Mouse (Mus musculus) embryonic facial prominence, embryonic 14.5 days (tissue): ENCODE data around the gene Inhbc. TPM values are rescaled to one million over a fixed set of nuclear protein-coding genes. Genes with fewer than 3 reads are reported as not detected.

ENCODE experiments used
- ATAC-seq: fragments of 200-750 bp; cut with Nextera tagmentation; 2 replicates; pipeline ENCODE4 v1.8.0; 2017; ENCODE audit warnings: low read depth, moderate number of reproducible peaks, moderate TSS enrichment
- DNase-seq: peaks from one replicate; pipeline ENCODE4 v3.0.0-alpha.2; 2015; ENCODE audit warnings: low spot score
- H3K27ac ChIP-seq: fragments of 300-500 bp; sonication (generic); replicated peaks from 2 replicates; pipeline ENCODE4 v1.5.1; 2014; ENCODE audit warnings: low read depth, mild to moderate bottlenecking, low read length, moderate library complexity
- H3K27me3 ChIP-seq: fragments of 300-500 bp; sonication (generic); replicated peaks from 2 replicates; pipeline ENCODE4 v1.6.1; 2014; ENCODE audit warnings: low read length; ENCODE audit not compliant: control insufficient read depth, insufficient read depth
- H3K36me3 ChIP-seq: fragments of 300-500 bp; sonication (generic); 2 replicates; pipeline ENCODE4 v1.6.1; 2014; ENCODE audit warnings: low read length, mixed read lengths; ENCODE audit not compliant: control insufficient read depth, insufficient read depth
- H3K4me1 ChIP-seq: fragments of 300-500 bp; sonication (generic); 2 replicates; pipeline ENCODE4 v1.6.1; 2014; ENCODE audit warnings: antibody characterized with exemption, low read length; ENCODE audit not compliant: control insufficient read depth, insufficient read depth
- H3K4me2 ChIP-seq: fragments of 300-500 bp; sonication (generic); 2 replicates; pipeline ENCODE4 v1.6.1; 2014; ENCODE audit warnings: low read depth, mild to moderate bottlenecking, low read length, moderate library complexity, mixed read lengths
- H3K4me3 ChIP-seq: fragments of 300-500 bp; sonication (generic); 2 replicates; pipeline ENCODE4 v1.5.1; 2014; ENCODE audit warnings: low read depth, mild to moderate bottlenecking, low read length
- H3K9ac ChIP-seq: fragments of 300-500 bp; sonication (generic); 2 replicates; pipeline ENCODE4 v1.6.1; 2014; ENCODE audit warnings: low read depth, mild to moderate bottlenecking, low read length, moderate library complexity, mixed read lengths
- H3K9me3 ChIP-seq: fragments of 300-500 bp; sonication (generic); 2 replicates; pipeline ENCODE4 v1.6.1; 2016; ENCODE audit warnings: low read length; ENCODE audit not compliant: control insufficient read depth
- WGBS: fragments of 180-500 bp; shearing (Covaris S2); extraction: QIAGEN DNeasy Blood & Tissue Kit; methylation state at CpG from one replicate; pipeline ENCODE4 v1.1.7; 2014; 5-methylcytosine and 5-hydroxymethylcytosine counted together
- polyA plus RNA-seq: library from polyadenylated mRNA; unstranded; fragments of >200 nt; fragmentation: Nextera tagmentation; extraction: Ambion mirVana; gene quantifications from 2 replicates; pipeline ENCODE4 v1.2.1, GENCODE M21; 2014

The Inhbc gene
- polyA plus RNA-seq, 1 experiment from 2014 or later, result not detected

DNA sequence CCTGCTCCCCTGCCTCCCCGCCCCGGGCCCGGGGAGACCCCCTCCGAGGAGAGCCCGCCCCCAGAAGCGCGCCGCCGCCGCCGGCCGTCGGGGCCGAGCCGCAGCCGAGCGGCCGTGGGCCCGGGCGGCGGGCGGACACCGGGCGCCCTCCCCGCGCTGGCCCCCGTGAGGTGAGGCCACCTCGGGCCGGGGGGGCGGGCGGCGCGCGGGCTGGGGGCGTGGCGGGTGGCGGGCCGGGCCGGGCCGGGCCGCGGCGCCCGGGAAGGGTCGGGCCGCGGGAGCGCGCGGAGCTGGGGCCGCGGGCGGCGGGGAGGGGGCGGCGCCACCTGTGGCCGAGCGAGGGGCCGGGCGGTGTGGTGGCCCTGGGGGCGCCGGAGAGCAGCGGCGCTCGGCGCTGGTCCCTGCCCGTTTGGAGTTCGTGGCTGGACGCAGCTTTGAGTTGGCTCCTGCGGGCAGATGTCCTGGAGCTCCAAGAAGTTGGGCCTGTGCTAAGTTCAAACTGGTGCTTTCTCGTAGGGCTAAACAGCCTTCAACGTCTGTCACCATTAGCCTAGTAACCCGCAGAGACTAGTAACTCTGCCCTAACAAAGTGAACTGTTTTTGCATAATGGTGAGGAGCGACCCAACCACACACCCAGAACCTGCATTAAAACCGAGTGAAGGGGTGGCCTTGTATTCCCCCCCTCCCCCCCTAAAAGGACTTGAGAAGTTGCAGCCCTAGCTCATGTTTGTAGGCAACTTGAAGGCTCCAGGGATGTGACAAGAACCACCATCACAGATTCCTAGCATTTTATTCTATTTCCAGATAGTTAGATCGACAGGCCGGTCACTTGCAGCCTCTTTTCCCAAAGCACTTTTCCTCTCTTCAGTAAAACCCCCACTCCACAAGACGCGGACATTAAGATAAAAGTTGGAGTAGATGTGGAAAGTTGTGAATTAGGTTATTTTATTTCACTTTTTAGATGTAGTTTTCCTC is 10.8 kb upstream of the Inhbc start:
- 4% methylated on average over 20 of the region's 79 CpGs for WGBS
- Histone ChIP-seq H3K27me3 (no peaks in the 10 kb centered on the region), H3K4me1 (peaks cover 11% of the 10 kb centered on the region), H3K9me3 (no peaks in the 10 kb centered on the region), H3K4me2 (peak overlapping the region; percentile 67), H3K9ac (peak overlapping the region; percentile 88), H3K36me3 (no peaks in the 10 kb centered on the region), H3K27ac (peak overlapping the region; percentile 97), H3K4me3 (peak overlapping the region; percentile 64)
- DNase-seq (peak; percentile 78), ATAC-seq (peak; percentile 70)

DNA sequence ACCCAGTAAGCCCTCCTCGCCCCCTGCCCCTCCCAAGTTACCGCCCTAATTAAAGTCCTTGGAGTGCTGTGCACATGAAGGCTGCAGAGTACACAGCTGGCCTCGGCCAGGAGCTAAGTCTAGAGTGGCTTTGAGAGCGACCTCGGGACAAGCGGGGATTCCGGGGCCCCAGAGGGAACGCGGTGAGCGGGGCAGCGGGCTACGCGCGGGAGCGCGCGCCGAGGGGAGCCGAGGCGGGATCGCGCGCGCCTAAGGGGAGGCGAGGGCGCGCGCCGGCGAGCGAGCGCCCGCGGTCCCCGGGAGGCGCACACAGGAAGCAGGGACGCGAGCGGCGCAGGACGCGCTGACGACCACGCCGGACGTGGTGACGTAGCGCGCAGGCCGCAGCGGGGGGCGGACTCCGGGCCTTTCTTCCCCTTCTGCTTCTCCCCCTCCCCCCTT is 10.0 kb upstream of the Inhbc start, which contains the start of gene R3hdm2:
R3hdm2 (plus strand) TSS at position 77 of the 441 bp plus-strand sequence.
- no peaks in the 10 kb centered on the region for H3K27me3 ChIP-seq
- H3K36me3 ChIP-seq, result no peaks in the 10 kb centered on the region
- ATAC-seq, result peak; percentile 98
- peak within 1 kb of the TSS; percentile 88 for H3K9ac ChIP-seq
- peak within 1 kb of the TSS; percentile 64 for H3K4me3 ChIP-seq
- peak within 1 kb of the TSS; percentile 97 for H3K27ac ChIP-seq
- peak within 1 kb of the TSS; percentile 67 for H3K4me2 ChIP-seq
- peaks cover 8% of the 10 kb centered on the region; the same call in 1 of the 2 replicates for H3K4me1 ChIP-seq
- peak; percentile 97 for DNase-seq
- WGBS, result 0% methylated on average over 8 of the region's 53 CpGs
- no peaks in the 10 kb centered on the region for H3K9me3 ChIP-seq

DNA sequence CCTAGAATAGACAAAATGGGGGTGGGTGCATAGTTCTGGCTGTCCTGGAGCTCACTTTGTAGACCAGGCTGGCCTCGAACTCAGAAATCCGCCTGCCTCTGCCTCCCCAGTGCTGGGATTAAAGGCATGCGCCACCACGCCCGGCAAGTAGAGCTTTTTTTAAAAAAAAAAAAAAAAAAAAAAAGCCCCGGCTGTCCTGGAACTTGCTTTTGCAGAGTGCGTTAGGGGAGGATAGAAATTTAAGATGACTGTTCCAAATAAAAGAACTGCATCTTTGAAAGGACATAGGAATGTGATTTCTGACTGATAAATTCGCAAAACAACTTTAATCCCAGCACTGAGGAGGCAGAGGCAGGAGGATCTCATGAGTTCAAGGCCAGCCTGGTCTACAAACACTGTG is 9.4 kb upstream of the Inhbc start:
- H3K27ac ChIP-seq, result peak overlapping the region; percentile 97
- H3K4me3 ChIP-seq, result peak overlapping the region; percentile 64
- no peaks in the 10 kb centered on the region for H3K9me3 ChIP-seq
- H3K27me3 ChIP-seq, result no peaks in the 10 kb centered on the region
- peak overlapping the region; percentile 88 for H3K9ac ChIP-seq
- ATAC-seq (no peak), DNase-seq (no peak)
- H3K4me1 ChIP-seq, result peaks cover 7% of the 10 kb centered on the region; the same call in 1 of the 2 replicates
- H3K36me3 ChIP-seq, result no peaks in the 10 kb centered on the region
- WGBS, result 87% methylated on average over 8 of the region's 8 CpGs
- peak overlapping the region; percentile 67 for H3K4me2 ChIP-seq

DNA sequence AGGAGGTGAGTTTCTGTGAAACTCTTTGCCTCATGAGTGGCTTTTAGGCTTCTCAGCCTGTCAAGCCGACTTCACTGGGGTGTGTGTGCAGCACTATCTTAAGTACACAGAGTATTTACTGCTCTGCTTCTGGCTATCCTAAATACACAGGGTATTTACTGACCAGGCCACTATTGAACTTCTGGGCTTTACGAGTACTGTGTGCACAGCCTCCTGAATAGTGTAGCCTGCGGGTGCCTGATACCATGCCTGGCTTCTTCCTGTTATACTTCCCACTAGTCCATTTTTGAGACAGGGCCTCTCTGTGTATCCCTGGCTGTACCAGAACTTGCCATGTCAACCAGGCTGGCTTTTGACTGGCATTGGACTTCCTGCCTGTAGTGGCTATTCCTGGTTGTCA is 7.5 kb upstream of the Inhbc start:
- H3K4me3 ChIP-seq, result no peak overlapping the region
- H3K4me2 ChIP-seq, result no peak overlapping the region
- H3K27me3 ChIP-seq, result no peaks in the 10 kb centered on the region
- no peak for ATAC-seq
- 67% methylated on average over 3 of the region's 3 CpGs for WGBS
- peaks cover 7% of the 10 kb centered on the region; the same call in 1 of the 2 replicates for H3K4me1 ChIP-seq
- no peak overlapping the region for H3K9ac ChIP-seq
- no peaks in the 10 kb centered on the region for H3K36me3 ChIP-seq
- DNase-seq, result no peak
- no peaks in the 10 kb centered on the region for H3K9me3 ChIP-seq
- H3K27ac ChIP-seq, result no peak overlapping the region

DNA sequence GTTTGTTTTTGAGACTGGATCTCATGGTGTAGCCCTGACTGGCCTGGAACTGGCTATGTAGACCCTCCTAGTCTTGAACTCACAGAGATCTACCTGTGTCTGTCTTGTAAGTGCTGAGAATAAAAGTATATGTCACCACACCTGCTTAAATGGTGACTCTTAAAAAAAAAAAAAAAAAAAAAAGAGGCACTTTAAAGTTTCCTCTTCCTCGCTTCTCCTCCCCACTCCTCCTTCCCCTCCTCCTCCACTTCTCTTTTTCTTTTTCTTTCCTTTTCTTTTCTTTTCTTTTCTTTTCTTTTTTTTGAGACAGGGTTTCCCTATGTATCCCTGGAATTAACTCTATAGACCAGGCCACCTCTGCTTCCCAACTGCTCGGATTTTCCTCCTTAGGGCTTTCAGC is 792 bp upstream of the Inhbc start:
- H3K4me2 ChIP-seq, result no peak overlapping the region
- H3K9me3 ChIP-seq, result no peaks in the 10 kb centered on the region
- no peaks in the 10 kb centered on the region for H3K36me3 ChIP-seq
- H3K4me3 ChIP-seq, result no peak overlapping the region
- ATAC-seq (no peak), DNase-seq (no peak)
- H3K9ac ChIP-seq, result no peak overlapping the region
- no peak overlapping the region for H3K27ac ChIP-seq
- H3K27me3 ChIP-seq, result no peaks in the 10 kb centered on the region
- 72% methylated on average over 2 of the region's 2 CpGs for WGBS
- no peaks in the 10 kb centered on the region for H3K4me1 ChIP-seq

DNA sequence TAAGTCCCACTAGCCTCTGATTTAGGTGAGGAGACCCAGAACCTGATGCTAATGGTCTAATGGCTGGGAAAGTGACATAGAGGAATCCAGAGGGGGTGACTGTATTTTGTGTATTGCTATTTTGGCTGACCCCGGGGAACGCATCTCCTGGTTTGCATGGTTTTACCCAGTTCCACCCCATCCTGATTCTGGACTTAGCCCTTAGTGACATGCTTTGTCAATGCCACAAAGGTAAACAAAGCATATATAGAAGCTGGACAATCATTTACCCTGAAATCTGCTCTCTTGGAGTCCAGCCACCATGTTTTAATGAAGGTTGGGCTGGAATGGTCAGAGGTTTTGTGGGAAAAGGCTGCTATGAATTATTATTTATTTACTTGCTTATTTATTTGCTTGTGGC is 2.0 kb downstream of the Inhbc start:
- ATAC-seq (no peak), DNase-seq (no peak)
- H3K9me3 ChIP-seq, result no peaks in the 10 kb centered on the region
- H3K36me3 ChIP-seq, result no peaks in the 10 kb centered on the region
- H3K4me3 ChIP-seq, result no peak overlapping the region
- no peak overlapping the region for H3K27ac ChIP-seq
- H3K9ac ChIP-seq, result no peak overlapping the region
- no peaks in the 10 kb centered on the region for H3K4me1 ChIP-seq
- WGBS, result 91% methylated on average over 2 of the region's 2 CpGs
- H3K27me3 ChIP-seq, result no peaks in the 10 kb centered on the region
- no peak overlapping the region for H3K4me2 ChIP-seq

DNA sequence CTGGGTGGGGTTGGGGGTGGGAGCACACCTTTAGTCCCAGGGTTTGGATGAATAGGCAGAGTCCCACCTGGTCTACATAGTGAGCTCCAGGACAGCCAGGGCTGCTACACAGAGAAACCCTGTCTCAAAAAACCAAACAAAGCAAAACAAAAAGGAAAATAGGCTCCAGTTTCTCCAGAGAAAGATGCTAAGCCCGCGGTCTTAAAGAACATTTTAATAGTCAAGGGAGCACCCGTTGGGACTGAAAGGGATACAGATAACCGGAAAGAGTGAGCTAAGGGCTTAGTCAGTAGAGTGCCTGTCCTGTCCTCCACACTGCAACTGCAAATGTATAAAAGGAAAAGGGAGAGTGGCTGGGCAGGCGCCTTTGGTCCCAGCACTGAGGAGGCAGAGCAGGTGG is 3.1 kb downstream of the Inhbc start:
- ATAC-seq, result no peak
- Histone ChIP-seq H3K9ac (no peak overlapping the region), H3K4me2 (no peak overlapping the region), H3K36me3 (no peaks in the 10 kb centered on the region), H3K4me1 (no peaks in the 10 kb centered on the region), H3K9me3 (no peaks in the 10 kb centered on the region), H3K4me3 (no peak overlapping the region), H3K27me3 (no peaks in the 10 kb centered on the region), H3K27ac (no peak overlapping the region)
- WGBS, result 70% methylated on average over 5 of the region's 5 CpGs
- no peak for DNase-seq

DNA sequence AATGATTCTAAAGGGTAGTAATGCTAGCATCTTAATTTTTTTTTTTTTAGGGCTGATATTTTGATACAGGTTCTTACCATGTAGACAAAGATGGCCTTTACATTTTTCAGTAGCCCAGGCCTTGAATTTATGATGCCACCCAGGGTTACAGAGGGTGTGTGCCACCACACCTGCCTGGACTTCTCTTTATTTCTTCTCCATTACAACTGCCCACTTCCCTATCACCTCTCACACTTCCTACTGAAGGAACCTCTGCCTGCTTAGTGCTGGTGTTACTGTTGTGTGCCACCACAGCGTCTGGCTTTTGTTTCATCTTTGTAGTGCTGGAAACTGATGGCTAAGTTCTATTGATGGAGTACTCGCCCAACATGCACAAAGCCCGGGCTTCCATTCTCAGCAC is 9.5 kb downstream of the Inhbc start:
- 80% methylated on average over 3 of the region's 3 CpGs for WGBS
- Histone ChIP-seq H3K9ac (no peak overlapping the region), H3K4me2 (no peak overlapping the region), H3K36me3 (no peaks in the 10 kb centered on the region), H3K4me3 (no peak overlapping the region), H3K9me3 (no peaks in the 10 kb centered on the region), H3K27me3 (no peaks in the 10 kb centered on the region), H3K4me1 (no peaks in the 10 kb centered on the region), H3K27ac (no peak overlapping the region)
- no peak for ATAC-seq
- no peak for DNase-seq
